Mouse (Mus musculus) heart, embryonic 11.5 days (tissue): ENCODE measurements at regions not wholly inside any gene's neighbourhood (a gene's known extent, or its start where the extent isn't known, plus 50 kb on each side); places are given as distances from the start of the nearest gene placed in this dataset.

ENCODE experiments used
- ATAC-seq: fragments of 200-750 bp; cut with Nextera tagmentation; replicated peaks from 2 replicates; pipeline ENCODE4 v1.8.0; 2017; ENCODE audit warnings: moderate library complexity; ENCODE audit not compliant: insufficient number of reproducible peaks, low FRiP score, low TSS enrichment
- H3K27ac ChIP-seq: fragments of 300-500 bp; sonication (generic); 2 replicates; pipeline ENCODE4 v1.5.1; 2014; ENCODE audit warnings: mild to moderate bottlenecking, low read depth, low read length
- H3K27me3 ChIP-seq: fragments of 300-500 bp; sonication (generic); 2 replicates; pipeline ENCODE4 v1.6.1; 2014; ENCODE audit warnings: mild to moderate bottlenecking, low read length, mixed read lengths; ENCODE audit not compliant: control insufficient read depth, insufficient read depth
- H3K36me3 ChIP-seq: fragments of 300-500 bp; sonication (generic); 2 replicates; pipeline ENCODE4 v1.6.1; 2014; ENCODE audit warnings: mild to moderate bottlenecking, low read length, moderate library complexity, mixed read lengths; ENCODE audit not compliant: control insufficient read depth, insufficient read depth
- H3K4me1 ChIP-seq: fragments of 300-500 bp; sonication (generic); 2 replicates; pipeline ENCODE4 v1.6.1; 2014; ENCODE audit warnings: low read length; ENCODE audit not compliant: control insufficient read depth, insufficient read depth
- H3K4me2 ChIP-seq: fragments of 300-500 bp; sonication (generic); 2 replicates; pipeline ENCODE4 v1.6.1; 2014; ENCODE audit warnings: mild to moderate bottlenecking, moderate library complexity
- H3K4me3 ChIP-seq: fragments of 300-500 bp; sonication (generic); 2 replicates; pipeline ENCODE4 v1.5.1; 2014; ENCODE audit warnings: low read depth, low read length
- H3K9ac ChIP-seq: fragments of 300-500 bp; sonication (generic); 2 replicates; pipeline ENCODE4 v1.6.1; 2014; ENCODE audit warnings: mild to moderate bottlenecking, low read depth, low read length, moderate library complexity
- H3K9me3 ChIP-seq: fragments of 300-500 bp; sonication (generic); replicated peaks from 2 replicates; pipeline ENCODE4 v1.6.1; 2016; ENCODE audit warnings: low read length; ENCODE audit not compliant: control insufficient read depth
- WGBS: fragments of 180-500 bp; shearing (Covaris S2); extraction: QIAGEN DNeasy Blood & Tissue Kit; methylation state at CpG from one replicate; pipeline ENCODE4 v1.1.7; 2014; ENCODE audit not compliant: insufficient replicate concordance; 5-methylcytosine and 5-hydroxymethylcytosine counted together

DNA sequence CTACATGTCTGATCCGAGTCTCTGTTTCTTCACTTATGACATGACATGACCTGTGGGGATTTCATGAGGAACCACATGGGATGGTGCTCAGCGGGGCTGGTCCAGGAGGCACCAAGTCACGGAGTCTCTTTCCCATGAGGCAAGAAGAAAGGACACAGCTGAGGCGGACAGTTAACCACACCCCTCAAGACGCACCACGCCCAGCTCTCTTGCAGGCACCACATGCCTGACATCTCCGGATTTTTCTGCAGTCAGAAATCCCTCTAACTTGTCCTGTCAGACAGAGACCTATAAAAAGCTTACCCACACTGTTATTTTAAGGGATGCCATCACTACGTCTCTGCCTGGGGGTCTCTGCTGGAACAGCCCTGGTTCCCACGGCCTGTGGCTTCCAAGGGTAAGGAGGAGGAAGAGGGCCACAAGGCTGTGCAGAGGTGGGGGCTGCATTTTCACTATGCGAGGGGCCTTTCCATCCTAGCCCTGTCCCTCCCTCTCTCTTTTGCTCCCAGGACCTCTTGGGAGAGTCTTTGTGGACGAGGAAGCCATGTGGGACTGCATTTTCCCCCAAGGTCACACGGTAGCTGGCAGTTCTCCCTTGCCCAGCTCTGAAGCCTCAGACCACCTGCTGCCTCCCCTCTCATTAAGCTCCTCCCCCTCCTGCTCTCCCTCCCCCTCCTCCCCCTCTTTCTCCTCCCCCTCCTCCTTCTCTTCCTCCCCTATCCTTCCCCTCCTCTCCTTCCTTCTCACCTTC lies 154.6 kb upstream of the Gm26897 start:
- no peak for ATAC-seq
- 16% methylated on average over 12 of the region's 12 CpGs for WGBS
- peaks cover 28% of the 10 kb centered on the region for H3K27me3 ChIP-seq
- no peaks in the 10 kb centered on the region for H3K9me3 ChIP-seq
- peaks cover 42% of the 10 kb centered on the region for H3K4me1 ChIP-seq
- no peak overlapping the region; the same call in 1 of the 2 replicates for H3K4me2 ChIP-seq
- H3K27ac ChIP-seq: no peak overlapping the region; the same call in 1 of the 2 replicates
- H3K9ac ChIP-seq: no peak overlapping the region
- H3K4me3 ChIP-seq: no peak overlapping the region
- H3K36me3 ChIP-seq: no peaks in the 10 kb centered on the region

DNA sequence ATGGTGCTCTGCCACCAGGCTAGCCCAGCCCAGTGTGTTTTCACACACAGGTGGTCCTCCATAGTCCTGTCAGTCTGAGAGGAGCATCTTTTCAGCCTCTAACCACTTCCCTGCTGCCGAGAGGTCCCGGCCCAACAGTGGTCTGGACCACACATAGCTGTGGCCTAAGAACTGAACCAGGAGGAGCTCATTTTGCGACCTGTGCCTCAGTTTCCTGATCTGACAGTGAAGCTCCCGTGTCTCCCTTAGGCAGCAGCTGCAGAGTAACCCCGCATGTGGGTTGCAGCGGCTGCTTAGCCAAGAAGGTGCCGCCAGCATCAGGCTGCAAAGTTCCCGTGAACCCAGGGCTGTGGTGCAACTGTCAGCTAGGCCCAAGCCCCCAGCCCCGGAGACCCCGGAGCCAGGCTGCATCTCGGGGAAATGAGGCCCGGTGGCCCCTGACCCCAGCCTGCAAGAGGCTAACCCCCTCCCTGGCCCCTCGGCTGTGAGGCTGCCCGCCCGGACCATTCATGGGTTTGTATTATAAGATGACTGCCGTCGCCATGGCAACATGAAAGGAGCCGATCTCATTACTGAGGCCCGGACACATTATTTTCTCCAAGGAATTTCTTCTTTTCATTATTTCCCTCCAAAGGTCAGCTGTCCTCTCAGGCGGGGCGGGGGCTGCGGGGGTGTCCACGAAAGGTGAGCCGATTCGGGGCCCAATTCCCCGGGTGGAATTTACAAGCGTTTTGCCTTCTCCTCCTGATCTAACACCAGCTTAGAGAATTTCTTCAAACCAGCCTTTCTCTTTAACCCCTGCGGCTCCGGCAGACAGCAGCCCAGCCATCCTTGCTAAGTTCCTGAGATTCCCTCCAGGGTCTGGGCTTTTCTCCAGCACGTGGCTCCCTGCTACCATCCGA lies 152.6 kb upstream of the Gm26897 start:
- 0 out of 2 replicates have a peak overlapping the region, but pooled peaks have one; percentile 39 for H3K9ac ChIP-seq
- 7% methylated on average over 31 of the region's 31 CpGs for WGBS
- H3K9me3 ChIP-seq: no peaks in the 10 kb centered on the region
- peak overlapping the region; percentile 60 for H3K4me2 ChIP-seq
- H3K27me3 ChIP-seq: peaks cover 34% of the 10 kb centered on the region
- no peak overlapping the region for H3K27ac ChIP-seq
- peaks cover 37% of the 10 kb centered on the region for H3K4me1 ChIP-seq
- ATAC-seq: no peak
- H3K36me3 ChIP-seq: no peaks in the 10 kb centered on the region
- peak overlapping the region; percentile 27; the same call in 1 of the 2 replicates for H3K4me3 ChIP-seq

DNA sequence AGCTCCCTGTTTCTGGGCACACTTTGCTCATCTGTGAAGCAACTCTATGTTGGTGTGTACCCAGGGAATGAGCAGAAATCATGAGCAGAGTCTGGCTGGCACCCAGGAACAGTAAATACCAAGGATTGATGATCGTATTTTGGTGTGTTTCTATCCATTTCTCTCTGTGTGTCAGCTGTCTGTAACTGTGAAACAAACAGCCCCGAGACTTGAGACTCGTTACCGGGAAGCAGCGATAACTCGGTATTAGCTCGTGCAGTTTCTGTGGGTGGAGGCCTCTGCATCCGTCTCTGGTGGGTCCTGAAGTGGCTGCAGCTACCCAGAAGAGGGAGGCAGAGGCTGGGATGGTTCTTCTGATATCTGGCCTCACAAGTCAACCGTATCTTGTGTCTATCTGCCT lies 151.7 kb upstream of the Gm26897 start:
- Histone ChIP-seq H3K27me3 (peaks cover 34% of the 10 kb centered on the region), H3K9ac (no peak overlapping the region)
- ATAC-seq: no peak

DNA sequence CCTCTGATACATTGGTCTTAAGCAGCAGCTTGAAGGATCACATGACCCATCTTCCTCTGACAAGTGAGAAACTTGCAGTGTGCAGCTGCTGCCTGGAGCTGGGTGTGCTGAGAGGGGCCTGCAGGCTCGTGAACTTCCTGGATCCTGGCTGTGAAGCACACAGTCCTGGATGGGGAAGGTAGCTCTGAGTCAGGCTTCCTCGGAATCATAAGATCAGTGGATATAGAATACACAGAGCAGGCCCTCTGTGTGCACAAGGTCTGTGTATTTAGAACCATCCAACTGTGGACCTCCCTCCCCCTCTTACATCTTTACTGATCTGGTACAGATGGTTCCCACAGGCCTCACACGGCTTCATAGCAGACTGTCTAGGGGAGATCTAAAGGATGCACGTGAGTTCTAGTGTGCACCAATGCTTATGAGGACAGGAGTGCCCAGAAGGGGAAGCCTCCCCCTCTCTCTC lies 143.1 kb upstream of the Gm26897 start:
- H3K9ac ChIP-seq: no peak overlapping the region
- H3K4me2 ChIP-seq: no peak overlapping the region
- no peak overlapping the region for H3K27ac ChIP-seq
- WGBS: 27% methylated on average over 4 of the region's 4 CpGs
- H3K9me3 ChIP-seq: no peaks in the 10 kb centered on the region
- H3K36me3 ChIP-seq: no peaks in the 10 kb centered on the region
- H3K4me1 ChIP-seq: peaks cover 11% of the 10 kb centered on the region; the same call in 1 of the 2 replicates
- H3K27me3 ChIP-seq: 0 out of 2 replicates have a peak, but pooled peaks cover 7% of the 10 kb centered on the region
- no peak overlapping the region for H3K4me3 ChIP-seq
- no peak for ATAC-seq

More for the DNA sequence above, 151.7 kb upstream of the Gm26897 start:
- 47% methylated on average over 9 of the region's 9 CpGs for WGBS
- H3K4me2 ChIP-seq: peak overlapping the region; percentile 60
- no peak overlapping the region; the same call in 1 of the 2 replicates for H3K4me3 ChIP-seq
- no peak overlapping the region for H3K27ac ChIP-seq
- no peaks in the 10 kb centered on the region for H3K36me3 ChIP-seq
- H3K4me1 ChIP-seq: peaks cover 34% of the 10 kb centered on the region
- H3K9me3 ChIP-seq: no peaks in the 10 kb centered on the region

DNA sequence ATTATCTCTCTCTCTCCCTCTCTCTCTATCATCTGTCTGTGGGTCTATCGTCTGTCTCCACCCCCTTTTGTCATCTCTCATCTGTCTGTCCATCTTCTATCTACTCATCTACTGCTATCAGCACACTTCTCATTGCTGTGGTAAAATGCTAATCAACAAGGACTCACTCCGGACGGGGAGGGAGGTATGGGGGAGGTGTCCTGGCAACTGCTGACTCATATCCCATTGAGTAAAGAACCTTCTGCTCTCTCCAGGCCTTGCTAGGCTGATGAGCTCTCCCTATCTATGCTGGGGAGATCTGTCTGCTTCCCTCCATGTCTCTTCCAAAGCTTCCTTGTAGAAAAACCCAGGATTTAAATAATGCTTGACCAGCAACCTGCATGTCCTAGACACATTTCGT lies 140.9 kb upstream of the Gm26897 start:
- Histone ChIP-seq H3K27me3 (peaks cover 3% of the 10 kb centered on the region; the same call in 1 of the 2 replicates), H3K27ac (no peak overlapping the region), H3K4me3 (no peak overlapping the region), H3K4me1 (peaks cover 11% of the 10 kb centered on the region; the same call in 1 of the 2 replicates), H3K4me2 (no peak overlapping the region), H3K36me3 (no peaks in the 10 kb centered on the region), H3K9me3 (no peaks in the 10 kb centered on the region), H3K9ac (no peak overlapping the region)
- WGBS: 51% methylated on average over 4 of the region's 4 CpGs
- no peak for ATAC-seq

DNA sequence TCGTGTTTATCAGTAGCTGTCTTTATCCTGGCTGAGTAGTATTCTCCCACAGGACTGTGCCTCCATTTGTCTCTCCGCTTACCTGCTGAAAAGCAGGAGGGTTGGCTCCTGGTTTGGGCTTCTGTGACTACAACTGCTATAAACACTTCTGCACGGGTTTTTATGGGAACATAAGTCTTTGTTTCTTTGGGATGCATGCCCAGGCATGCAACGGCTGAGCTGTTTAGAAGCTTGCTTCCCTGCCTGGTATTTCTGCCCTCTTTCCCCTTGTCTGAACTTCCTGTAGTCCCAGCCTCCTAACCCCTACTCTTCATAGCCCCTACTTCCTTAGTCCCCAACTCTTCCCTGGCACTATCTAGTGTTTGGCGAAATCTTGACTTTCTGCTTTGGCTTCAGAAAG lies 139.6 kb upstream of the Gm26897 start:
- Histone ChIP-seq H3K4me3 (no peak overlapping the region), H3K4me2 (no peak overlapping the region), H3K9ac (no peak overlapping the region), H3K36me3 (no peaks in the 10 kb centered on the region), H3K4me1 (peaks cover 11% of the 10 kb centered on the region; the same call in 1 of the 2 replicates), H3K9me3 (no peaks in the 10 kb centered on the region), H3K27ac (no peak overlapping the region), H3K27me3 (peaks cover 3% of the 10 kb centered on the region; the same call in 1 of the 2 replicates)
- ATAC-seq: no peak
- 78% methylated on average over 5 of the region's 5 CpGs for WGBS

DNA sequence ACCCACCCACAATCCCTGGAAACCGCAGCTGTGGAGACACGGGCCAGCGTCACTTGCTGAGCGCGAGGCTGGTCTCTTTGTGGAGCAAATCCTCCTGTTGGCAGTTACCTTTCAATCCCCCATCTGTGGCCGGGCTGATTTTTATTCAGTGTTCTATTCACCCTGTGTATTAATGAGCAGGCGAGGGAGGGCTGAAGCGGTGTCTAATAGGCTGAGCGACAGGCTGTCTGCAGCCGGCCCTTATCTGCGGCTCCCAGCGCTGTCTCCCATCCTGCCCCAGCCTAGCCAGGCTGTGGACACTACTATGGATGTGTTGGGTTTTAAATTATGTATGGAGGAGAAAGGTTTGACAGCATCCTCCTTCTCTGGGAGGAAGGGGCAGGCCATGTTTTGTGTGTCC lies 138.3 kb upstream of the Gm26897 start:
- 49% methylated on average over 12 of the region's 12 CpGs for WGBS

DNA sequence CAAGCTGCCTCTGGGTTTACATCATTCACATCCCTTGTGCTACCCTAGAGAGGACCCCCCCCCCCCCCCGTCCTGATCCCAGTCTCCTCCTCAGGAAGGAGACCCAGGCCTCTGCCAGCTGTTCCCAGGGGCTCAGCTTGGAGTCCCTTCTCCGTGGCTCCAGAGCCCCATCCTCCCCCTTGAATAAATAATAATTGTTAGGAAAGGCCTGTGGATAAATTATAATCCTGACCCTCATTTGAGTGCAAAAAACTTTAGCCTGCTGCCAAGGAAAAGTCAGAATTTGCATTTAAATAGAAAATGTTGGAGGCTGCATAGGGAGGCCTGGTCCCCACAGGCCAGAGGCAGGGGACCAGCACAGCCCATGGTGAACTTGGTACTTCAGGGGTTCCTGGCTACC lies 136.0 kb upstream of the Gm26897 start:
- no peak overlapping the region for H3K27ac ChIP-seq

More for the DNA sequence above, 138.3 kb upstream of the Gm26897 start:
- Histone ChIP-seq H3K27ac (no peak overlapping the region), H3K9me3 (no peaks in the 10 kb centered on the region), H3K4me1 (peaks cover 10% of the 10 kb centered on the region; the same call in 1 of the 2 replicates), H3K36me3 (no peaks in the 10 kb centered on the region), H3K9ac (no peak overlapping the region), H3K27me3 (peaks cover 11% of the 10 kb centered on the region), H3K4me2 (no peak overlapping the region), H3K4me3 (no peak overlapping the region)
- ATAC-seq: no peak

More for the DNA sequence above, 136.0 kb upstream of the Gm26897 start:
- 37% methylated on average over 2 of the region's 2 CpGs for WGBS
- H3K27me3 ChIP-seq: peaks cover 11% of the 10 kb centered on the region
- H3K9ac ChIP-seq: no peak overlapping the region
- no peak for ATAC-seq
- no peak overlapping the region for H3K4me2 ChIP-seq
- H3K9me3 ChIP-seq: no peaks in the 10 kb centered on the region
- H3K4me1 ChIP-seq: peaks cover 5% of the 10 kb centered on the region; the same call in 1 of the 2 replicates
- no peaks in the 10 kb centered on the region for H3K36me3 ChIP-seq
- H3K4me3 ChIP-seq: no peak overlapping the region
